Mouse (Mus musculus) brain, embryonic 14.5 days (tissue): ENCODE measurements around the gene Gm3072.
"Not testable (repeated sequence)": the region's sequence is repeated elsewhere in the genome, so short reads cannot be mapped to it uniquely, and the experiment has no call there.

ENCODE experiments used
- CTCF ChIP-seq: fragments of 200-500 bp; IDR thresholded peaks from 2 replicates; pipeline ENCODE4 v1.5.1; 2012; ENCODE audit warnings: inconsistent platforms, mild to moderate bottlenecking, moderate library complexity, borderline replicate concordance; ENCODE audit not compliant: insufficient read depth, insufficient read length; ENCODE audit errors: extremely low read depth
- POLR2A ChIP-seq: fragments of 200-500 bp; IDR thresholded peaks from 2 replicates; pipeline ENCODE4 v1.6.1; 2012; ENCODE audit warnings: mild to moderate bottlenecking, inconsistent platforms, borderline replicate concordance; ENCODE audit not compliant: poor library complexity, insufficient read depth, insufficient read length, severe bottlenecking; ENCODE audit errors: extremely low read depth

- TF ChIP-seq POLR2A, CTCF: not testable (repeated sequence)
These were observed 23.5 kb downstream of the Gm3072 start for GRCm38 (mm10) chr14:41600935-41601334.
